Mouse (Mus musculus): ENCODE results near the gene Il19. TPM values are rescaled to one million over a fixed set of nuclear protein-coding genes. Genes with fewer than 3 reads are reported as not detected.

Il19 gene
- polyA plus RNA-seq, 1 experiment from 2014 or later, result 0.21 TPM

- H3K27ac ChIP-seq (replicated peaks; ENCODE audit: low read depth, low read length), result no peak overlapping the region
- H3K27me3 ChIP-seq (ENCODE audit: control insufficient read depth, insufficient read depth, low read length), result no peaks in the 10 kb centered on the region
- H3K36me3 ChIP-seq (replicated peaks; ENCODE audit: control insufficient read depth, insufficient read depth, low read depth, low read length), result no peaks in the 10 kb centered on the region
- no peaks in the 10 kb centered on the region for H3K9me3 ChIP-seq (replicated peaks; ENCODE audit: control insufficient read depth, low read length)
- ATAC-seq (replicated peaks; ENCODE audit: insufficient number of reproducible peaks, low FRiP score, low TSS enrichment, low read depth) (no peak), DNase-seq (ENCODE audit: low spot score) (no peak)
- WGBS, result 53% methylated on average over 6 of the region's 6 CpGs
- H3K4me3 ChIP-seq (ENCODE audit: low read depth, low read length), result no peak overlapping the region
- no peak overlapping the region for H3K9ac ChIP-seq (replicated peaks; ENCODE audit: low read length)
- no peak overlapping the region for H3K4me2 ChIP-seq (ENCODE audit: low read depth, low read length)
- H3K4me1 ChIP-seq (ENCODE audit: control insufficient read depth, insufficient read depth, low read length), result no peaks in the 10 kb centered on the region
Observed at GRCm38 (mm10) chr1:130894468-130894867, 45.4 kb downstream of the Il19 start.

DNA sequence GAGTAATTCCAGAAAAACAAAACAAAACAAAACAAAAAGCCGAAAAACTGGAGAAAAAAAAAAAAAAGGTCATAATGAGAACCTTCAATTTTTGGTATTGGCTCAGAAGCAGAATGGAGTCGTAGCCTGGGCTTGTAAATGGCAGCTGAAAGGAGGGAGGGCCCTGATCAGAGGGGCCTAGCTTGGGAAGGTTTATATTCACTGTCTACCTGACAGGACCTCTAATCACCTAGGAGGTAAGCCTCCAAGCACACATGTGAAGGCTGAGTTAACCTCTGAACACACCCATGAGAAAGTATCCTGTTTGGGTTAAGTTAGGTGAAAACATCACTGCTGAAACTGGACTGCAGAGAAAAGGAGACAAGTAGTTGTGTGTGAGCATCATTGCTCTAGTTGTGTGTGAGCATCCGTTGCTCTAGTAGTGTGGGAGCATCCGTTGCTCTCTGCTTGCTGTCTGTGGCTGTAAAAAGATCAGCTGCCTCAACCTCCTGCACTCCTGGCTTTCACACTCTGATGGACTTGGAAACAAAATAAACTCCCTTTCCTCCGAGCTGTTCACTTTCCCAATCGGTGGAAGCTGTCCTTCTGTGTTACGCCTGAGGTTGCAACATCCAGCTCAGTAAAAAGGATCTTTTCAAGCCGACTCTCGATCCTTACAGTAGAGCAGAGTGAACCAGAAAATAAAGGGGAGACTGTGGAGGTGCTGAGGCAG, 46.4 kb downstream of the Il19 start:
- no peaks in the 10 kb centered on the region for H3K4me1 ChIP-seq (ENCODE audit: control insufficient read depth, insufficient read depth, low read length)
- H3K9ac ChIP-seq (replicated peaks; ENCODE audit: low read length), result no peak overlapping the region
- no peaks in the 10 kb centered on the region for H3K9me3 ChIP-seq (replicated peaks; ENCODE audit: control insufficient read depth, low read length)
- DNase-seq (ENCODE audit: low spot score) (no peak), ATAC-seq (replicated peaks; ENCODE audit: insufficient number of reproducible peaks, low FRiP score, low TSS enrichment, low read depth) (no peak)
- no peak overlapping the region for H3K4me2 ChIP-seq (ENCODE audit: low read depth, low read length)
- 68% methylated on average over 9 of the region's 9 CpGs for WGBS
- H3K4me3 ChIP-seq (ENCODE audit: low read depth, low read length), result no peak overlapping the region
- no peaks in the 10 kb centered on the region for H3K27me3 ChIP-seq (ENCODE audit: control insufficient read depth, insufficient read depth, low read length)
- H3K36me3 ChIP-seq (replicated peaks; ENCODE audit: control insufficient read depth, insufficient read depth, low read depth, low read length), result no peaks in the 10 kb centered on the region
- H3K27ac ChIP-seq (replicated peaks; ENCODE audit: low read depth, low read length), result no peak overlapping the region

- no peaks in the 10 kb centered on the region for H3K9me3 ChIP-seq (replicated peaks; ENCODE audit: control insufficient read depth, low read length)
- no peaks in the 10 kb centered on the region for H3K27me3 ChIP-seq (ENCODE audit: control insufficient read depth, insufficient read depth, low read length)
- 78% methylated on average over 1 of the region's 1 CpGs for WGBS
- no peaks in the 10 kb centered on the region for H3K4me1 ChIP-seq (ENCODE audit: control insufficient read depth, insufficient read depth, low read length)
- H3K4me2 ChIP-seq (ENCODE audit: low read depth, low read length), result no peak overlapping the region
- H3K36me3 ChIP-seq (replicated peaks; ENCODE audit: control insufficient read depth, insufficient read depth, low read depth, low read length), result no peaks in the 10 kb centered on the region
- DNase-seq (ENCODE audit: low spot score), result no peak
- no peak overlapping the region for H3K4me3 ChIP-seq (ENCODE audit: low read depth, low read length)
- ATAC-seq (replicated peaks; ENCODE audit: insufficient number of reproducible peaks, low FRiP score, low TSS enrichment, low read depth), result no peak
- H3K9ac ChIP-seq (replicated peaks; ENCODE audit: low read length), result no peak overlapping the region
- no peak overlapping the region for H3K27ac ChIP-seq (replicated peaks; ENCODE audit: low read depth, low read length)
Observed at GRCm38 (mm10) chr1:130892446-130892845, 47.5 kb downstream of the Il19 start.

DNA sequence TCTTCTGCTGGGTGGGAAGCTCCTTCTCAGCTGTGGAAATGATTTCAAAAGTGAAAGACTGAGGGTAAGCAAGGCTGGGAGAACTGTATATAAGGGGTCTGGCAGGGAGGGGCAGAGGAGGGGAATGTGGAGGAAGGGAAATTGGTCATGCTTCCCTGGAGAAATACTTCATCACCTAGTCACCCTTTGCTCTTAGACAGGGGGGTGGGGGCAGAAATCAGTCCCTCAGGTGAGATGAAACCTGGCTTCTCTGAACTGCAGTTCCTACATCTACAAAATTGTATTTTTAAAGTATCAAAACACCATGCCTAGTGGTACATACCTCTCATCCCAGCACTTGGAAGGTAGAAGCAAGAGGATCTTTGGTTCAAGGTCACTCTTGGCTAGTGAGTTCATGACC, 52.6 kb downstream of the Il19 start, which contains the start of gene Il24:
Gene Il24, minus strand, starts transcription at position 101 of the 400 bp plus-strand sequence.
- Histone ChIP-seq H3K4me3 (ENCODE audit: low read depth, low read length) (no peak within 1 kb of the TSS), H3K27ac (replicated peaks; ENCODE audit: low read depth, low read length) (no peak within 1 kb of the TSS), H3K4me2 (ENCODE audit: low read depth, low read length) (no peak within 1 kb of the TSS), H3K36me3 (replicated peaks; ENCODE audit: control insufficient read depth, insufficient read depth, low read depth, low read length) (no peaks in the 10 kb centered on the region), H3K9me3 (replicated peaks; ENCODE audit: control insufficient read depth, low read length) (no peaks in the 10 kb centered on the region), H3K9ac (replicated peaks; ENCODE audit: low read length) (no peak within 1 kb of the TSS), H3K27me3 (ENCODE audit: control insufficient read depth, insufficient read depth, low read length) (no peaks in the 10 kb centered on the region), H3K4me1 (ENCODE audit: control insufficient read depth, insufficient read depth, low read length) (no peaks in the 10 kb centered on the region)
- DNase-seq (ENCODE audit: low spot score) (no peak), ATAC-seq (replicated peaks; ENCODE audit: insufficient number of reproducible peaks, low FRiP score, low TSS enrichment, low read depth) (no peak)

DNA sequence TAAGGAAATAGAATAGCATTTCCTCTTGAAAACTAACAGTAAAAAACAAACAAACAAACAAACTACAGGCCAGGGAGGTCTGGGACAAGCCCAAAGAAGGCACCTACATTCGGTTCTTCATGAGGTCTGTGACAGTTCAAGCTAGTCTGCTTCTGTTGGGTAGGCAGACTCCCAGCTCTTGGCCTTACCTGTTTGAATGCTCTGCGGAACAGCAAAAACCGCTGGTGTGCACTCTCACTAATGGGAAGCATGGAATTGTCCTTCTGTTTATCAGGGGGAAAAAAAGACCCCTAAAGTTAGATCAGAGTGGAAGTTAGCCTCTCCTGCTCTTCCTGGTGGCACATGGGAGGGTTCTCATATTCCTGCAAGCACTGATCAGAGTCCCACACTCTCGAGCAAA, 56.8 kb downstream of the Il19 start:
- no peaks in the 10 kb centered on the region for H3K36me3 ChIP-seq (replicated peaks; ENCODE audit: control insufficient read depth, insufficient read depth, low read depth, low read length)
- WGBS, result 78% methylated on average over 4 of the region's 4 CpGs
- no peak overlapping the region for H3K4me3 ChIP-seq (ENCODE audit: low read depth, low read length)
- H3K4me1 ChIP-seq (ENCODE audit: control insufficient read depth, insufficient read depth, low read length), result no peaks in the 10 kb centered on the region
- H3K9me3 ChIP-seq (replicated peaks; ENCODE audit: control insufficient read depth, low read length), result no peaks in the 10 kb centered on the region
- peaks cover 3% of the 10 kb centered on the region; the same call in 1 of the 2 replicates for H3K27me3 ChIP-seq (ENCODE audit: control insufficient read depth, insufficient read depth, low read length)
- H3K9ac ChIP-seq (replicated peaks; ENCODE audit: low read length), result no peak overlapping the region
- no peak for DNase-seq (ENCODE audit: low spot score)
- H3K27ac ChIP-seq (replicated peaks; ENCODE audit: low read depth, low read length), result no peak overlapping the region
- no peak for ATAC-seq (replicated peaks; ENCODE audit: insufficient number of reproducible peaks, low FRiP score, low TSS enrichment, low read depth)
- no peak overlapping the region for H3K4me2 ChIP-seq (ENCODE audit: low read depth, low read length)

Other genes with a start within 250 kb of the Il19 start
- not detected in 2 replicates for gene Gm29427, start 224.3 kb downstream of the Il19 start, polyA plus RNA-seq (2014; fragmentation: Nextera tagmentation; extraction: Ambion mirVana)
- 5.9 and 7.5 TPM in 2 replicates for gene Yod1, start 222.8 kb downstream of the Il19 start, polyA plus RNA-seq (2014; fragmentation: Nextera tagmentation; extraction: Ambion mirVana)
- gene Pfkfb2, start 210.9 kb downstream of the Il19 start, polyA plus RNA-seq (2014; fragmentation: Nextera tagmentation; extraction: Ambion mirVana), result 5.1 and 5.7 TPM in 2 replicates
- 0.67 and 0.89 TPM in 2 replicates for gene AA986860, start 208.1 kb downstream of the Il19 start, polyA plus RNA-seq (2014; fragmentation: Nextera tagmentation; extraction: Ambion mirVana)
- gene Fcamr, start 139.2 kb downstream of the Il19 start, polyA plus RNA-seq (2014; fragmentation: Nextera tagmentation; extraction: Ambion mirVana), result not detected in 2 replicates
- gene Pigr, start 113.4 kb downstream of the Il19 start, polyA plus RNA-seq (2014; fragmentation: Nextera tagmentation; extraction: Ambion mirVana), result not detected in 2 replicates
- gene Fcmr, start 74.4 kb downstream of the Il19 start, polyA plus RNA-seq (2014; fragmentation: Nextera tagmentation; extraction: Ambion mirVana), result not detected in 2 replicates
- not detected in 2 replicates for gene Il24, start 52.7 kb downstream of the Il19 start, polyA plus RNA-seq (2014; fragmentation: Nextera tagmentation; extraction: Ambion mirVana)
- gene Il20, start 28.7 kb downstream of the Il19 start, polyA plus RNA-seq (2014; fragmentation: Nextera tagmentation; extraction: Ambion mirVana), result not detected in 2 replicates
- gene Il10, start 79.7 kb upstream of the Il19 start, polyA plus RNA-seq (2014; fragmentation: Nextera tagmentation; extraction: Ambion mirVana), result not detected in 2 replicates
- gene Mapkapk2, start 157.7 kb upstream of the Il19 start, polyA plus RNA-seq (2014; fragmentation: Nextera tagmentation; extraction: Ambion mirVana), result 44.7 and 45.7 TPM in 2 replicates
- 6.5 and 7.3 TPM in 2 replicates for gene Dyrk3, start 198.2 kb upstream of the Il19 start, polyA plus RNA-seq (2014; fragmentation: Nextera tagmentation; extraction: Ambion mirVana)
- 63.6 and 66.9 TPM in 2 replicates for gene Eif2d, start 213.1 kb upstream of the Il19 start, polyA plus RNA-seq (2014; fragmentation: Nextera tagmentation; extraction: Ambion mirVana)

All from embryonic facial prominence, embryonic 11.5 days (tissue).